Mouse (Mus musculus) MEL (cell line): Measurements from ENCODE around the gene Ppp4r3a. TPM values are rescaled to one million over a fixed set of nuclear protein-coding genes. Genes with fewer than 3 reads are reported as not detected.

Experiments
- DNase-seq: peaks from one replicate; pipeline ENCODE4 v3.0.0; 2011; ENCODE audit warnings: low read depth, low spot score
- H3K27ac ChIP-seq: 2 replicates; pipeline ENCODE4 v1.5.1; 2012; ENCODE audit warnings: low read depth, mild to moderate bottlenecking, control low read depth, low read length, moderate library complexity; ENCODE audit not compliant: control insufficient read depth
- H3K27me3 ChIP-seq, 2 experiments: fragments of 150-350 bp in 1 of 2; sonication (generic) in 1 of 2; 2 replicates each; pipeline ENCODE4 v1.6.1; 2012; ENCODE audit warnings: low read length in 2 of 2, mild to moderate bottlenecking in 2 of 2, improper control_type of control experiment in 1 of 2, moderate library complexity in 1 of 2; ENCODE audit not compliant: insufficient read depth in 2 of 2, control insufficient read depth in 1 of 2
- H3K36me3 ChIP-seq, 2 experiments: 2 replicates each; pipeline ENCODE4 v1.6.1; 2012 to 2014; ENCODE audit warnings: low read length in 2 of 2, improper control_type of control experiment in 1 of 2, inconsistent platforms in 1 of 2, mild to moderate bottlenecking in 1 of 2; ENCODE audit not compliant: insufficient read depth in 2 of 2, control insufficient read depth in 1 of 2
- H3K4me1 ChIP-seq, 2 experiments: fragments of 150-350 bp in 1 of 2; sonication (generic) in 1 of 2; 2 replicates each; pipeline ENCODE4 v1.6.1; 2012; ENCODE audit warnings: low read length in 2 of 2, improper control_type of control experiment in 1 of 2, mild to moderate bottlenecking in 1 of 2; ENCODE audit not compliant: insufficient read depth in 2 of 2, control insufficient read depth in 1 of 2
- H3K4me3 ChIP-seq, 2 experiments: fragments of 150-350 bp in 1 of 2; sonication (generic) in 1 of 2; 2 replicates each; pipeline ENCODE4 v1.5.1; 2012; ENCODE audit warnings: low read depth in 2 of 2, low read length in 2 of 2, mild to moderate bottlenecking in 2 of 2, moderate library complexity in 2 of 2, control low read depth in 1 of 2, improper control_type of control experiment in 1 of 2; ENCODE audit not compliant: control insufficient read depth in 1 of 2, insufficient read depth in 1 of 2
- H3K79me2 ChIP-seq: 2 replicates; pipeline ENCODE4 v1.6.1; 2012; ENCODE audit warnings: mild to moderate bottlenecking, low read length, moderate library complexity; ENCODE audit not compliant: control insufficient read depth, poor library complexity, insufficient read depth
- H3K9ac ChIP-seq: 2 replicates; pipeline ENCODE4 v1.6.1; 2012; ENCODE audit warnings: low read depth, mild to moderate bottlenecking, control low read depth, low read length, moderate library complexity; ENCODE audit not compliant: control insufficient read depth, poor library complexity, severe bottlenecking
- H3K9me3 ChIP-seq: fragments of 150-350 bp; sonication (generic); replicated peaks from 2 replicates; pipeline ENCODE4 v1.6.1; 2012; ENCODE audit warnings: mild to moderate bottlenecking, low read length, improper control_type of control experiment, moderate library complexity; ENCODE audit not compliant: insufficient read depth
- BHLHE40 ChIP-seq: IDR thresholded peaks from 2 replicates; pipeline ENCODE4 v1.6.1; 2012; ENCODE audit warnings: low read depth, mild to moderate bottlenecking, inconsistent platforms, low read length, improper control_type of control experiment, borderline replicate concordance
- CHD1 ChIP-seq: IDR thresholded peaks from 2 replicates; pipeline ENCODE4 v1.6.1; 2012; ENCODE audit warnings: low read depth, mild to moderate bottlenecking, inconsistent platforms, low read length, improper control_type of control experiment
- CTCF ChIP-seq, 3 experiments: IDR thresholded peaks in 2 of 3; conservative IDR thresholded peaks in 1 of 3; 2 replicates each; pipeline ENCODE4 v1.5.1; 2011 to 2012; ENCODE audit warnings: low read length in 3 of 3, low read depth in 2 of 3, mild to moderate bottlenecking in 2 of 3, improper control_type of control experiment in 1 of 3, inconsistent platforms in 1 of 3, mixed read lengths in 1 of 3, moderate library complexity in 1 of 3; ENCODE audit not compliant: control insufficient read depth in 1 of 3, insufficient read depth in 1 of 3, poor library complexity in 1 of 3, severe bottlenecking in 1 of 3
- E2F4 ChIP-seq: IDR thresholded peaks from 2 replicates; pipeline ENCODE4 v1.6.1; 2011; ENCODE audit warnings: low read depth, low read length, improper control_type of control experiment, borderline replicate concordance
- ELF1 ChIP-seq: IDR thresholded peaks from 2 replicates; pipeline ENCODE4 v1.6.1; 2014; ENCODE audit warnings: low read depth, mild to moderate bottlenecking, inconsistent platforms, low read length, improper control_type of control experiment, moderate library complexity
- EP300 ChIP-seq, 2 experiments: IDR thresholded peaks; 2 replicates each; pipeline ENCODE4 v1.6.1; 2011; ENCODE audit warnings: improper control_type of control experiment in 2 of 2, low read length in 2 of 2, low read depth in 1 of 2, mild to moderate bottlenecking in 1 of 2
- ETS1 ChIP-seq: IDR thresholded peaks from 2 replicates; pipeline ENCODE4 v1.6.1; 2012; ENCODE audit warnings: low read depth, mild to moderate bottlenecking, inconsistent platforms, low read length, improper control_type of control experiment, moderate library complexity
- GATA1 ChIP-seq: IDR thresholded peaks from 2 replicates; pipeline ENCODE4 v1.6.1; 2011; ENCODE audit warnings: low read depth, low read length, improper control_type of control experiment
- HCFC1 ChIP-seq: IDR thresholded peaks from 2 replicates; pipeline ENCODE4 v1.6.1; 2012; ENCODE audit warnings: low read depth, mild to moderate bottlenecking, inconsistent platforms, low read length, improper control_type of control experiment, moderate library complexity
- JUND ChIP-seq: IDR thresholded peaks from 2 replicates; pipeline ENCODE4 v1.6.1; 2011; ENCODE audit warnings: low read depth, mild to moderate bottlenecking, improper control_type of control experiment, low read length
- MAFK ChIP-seq: IDR thresholded peaks from 2 replicates; pipeline ENCODE4 v1.6.1; 2011; ENCODE audit warnings: low read depth, mild to moderate bottlenecking, low read length, improper control_type of control experiment, borderline replicate concordance
- MAX ChIP-seq: IDR thresholded peaks from 2 replicates; pipeline ENCODE4 v1.6.1; 2011; ENCODE audit warnings: low read length, improper control_type of control experiment
- MAZ ChIP-seq: IDR thresholded peaks from 2 replicates; pipeline ENCODE4 v1.6.1; 2012; ENCODE audit warnings: low read depth, mild to moderate bottlenecking, inconsistent platforms, low read length, improper control_type of control experiment
- MXI1 ChIP-seq: IDR thresholded peaks from 2 replicates; pipeline ENCODE4 v1.6.1; 2011; ENCODE audit warnings: mild to moderate bottlenecking, low read depth, low read length, improper control_type of control experiment
- MYC ChIP-seq: IDR thresholded peaks from 2 replicates; pipeline ENCODE4 v1.6.1; 2011; ENCODE audit warnings: low read depth, mild to moderate bottlenecking, low read length, improper control_type of control experiment, moderate library complexity
- NELFE ChIP-seq: IDR thresholded peaks from 2 replicates; pipeline ENCODE4 v1.6.1; 2011; ENCODE audit warnings: low read depth, low read length, improper control_type of control experiment
- NRF1 ChIP-seq: IDR thresholded peaks from 2 replicates; pipeline ENCODE4 v1.6.1; 2014; ENCODE audit warnings: low read depth, mild to moderate bottlenecking, inconsistent platforms, low read length, improper control_type of control experiment, moderate library complexity; ENCODE audit not compliant: poor library complexity, insufficient read depth, severe bottlenecking
- POLR2A ChIP-seq, 2 experiments: IDR thresholded peaks; 2 replicates each; pipeline ENCODE4 v1.6.1; 2011 to 2012; ENCODE audit warnings: low read length in 2 of 2, mild to moderate bottlenecking in 2 of 2, control low read depth in 1 of 2, improper control_type of control experiment in 1 of 2, low read depth in 1 of 2, moderate library complexity in 1 of 2; ENCODE audit not compliant: control insufficient read depth in 1 of 2, insufficient read depth in 1 of 2, poor library complexity in 1 of 2
- POLR2AphosphoS2 ChIP-seq: IDR thresholded peaks from 2 replicates; pipeline ENCODE4 v1.6.1; 2011; ENCODE audit warnings: low read length, improper control_type of control experiment
- RAD21 ChIP-seq: IDR thresholded peaks from 2 replicates; pipeline ENCODE4 v1.6.1; 2011; ENCODE audit warnings: mild to moderate bottlenecking, low read depth, low read length, improper control_type of control experiment
- RCOR1 ChIP-seq: IDR thresholded peaks from 2 replicates; pipeline ENCODE4 v1.6.1; 2012; ENCODE audit warnings: low read depth, mild to moderate bottlenecking, inconsistent platforms, low read length, improper control_type of control experiment
- SIN3A ChIP-seq: IDR thresholded peaks from 2 replicates; pipeline ENCODE4 v1.6.1; 2012; ENCODE audit warnings: low read length, improper control_type of control experiment, inconsistent platforms
- SMC3 ChIP-seq: IDR thresholded peaks from 2 replicates; pipeline ENCODE4 v1.6.1; 2011; ENCODE audit warnings: low read depth, low read length, improper control_type of control experiment
- TCF12 ChIP-seq: IDR thresholded peaks from 2 replicates; pipeline ENCODE4 v1.6.1; 2014; ENCODE audit warnings: low read depth, mild to moderate bottlenecking, inconsistent platforms, low read length, improper control_type of control experiment, moderate library complexity
- UBTF ChIP-seq: IDR thresholded peaks from 2 replicates; pipeline ENCODE4 v1.6.1; 2012; ENCODE audit warnings: low read depth, mild to moderate bottlenecking, inconsistent platforms, low read length, improper control_type of control experiment, moderate library complexity, borderline replicate concordance; ENCODE audit not compliant: insufficient read depth
- USF1 ChIP-seq: IDR thresholded peaks from 2 replicates; pipeline ENCODE4 v1.6.1; 2014; ENCODE audit warnings: low read depth, mild to moderate bottlenecking, inconsistent platforms, low read length, improper control_type of control experiment, moderate library complexity
- ZC3H11A ChIP-seq: IDR thresholded peaks from 2 replicates; pipeline ENCODE4 v1.6.1; 2012; ENCODE audit warnings: low read depth, mild to moderate bottlenecking, inconsistent platforms, low read length, improper control_type of control experiment
- ZMIZ1 ChIP-seq: IDR thresholded peaks from 2 replicates; pipeline ENCODE4 v1.6.1; 2012; ENCODE audit warnings: low read depth, mild to moderate bottlenecking, inconsistent platforms, low read length, improper control_type of control experiment, moderate library complexity
- ZNF384 ChIP-seq: IDR thresholded peaks from 2 replicates; pipeline ENCODE4 v1.6.1; 2012; ENCODE audit warnings: low read depth, mild to moderate bottlenecking, inconsistent platforms, low read length, improper control_type of control experiment
- polyA plus RNA-seq, 2 experiments: library from polyadenylated mRNA; stranded (reverse) in 1 of 2; unstranded in 1 of 2; fragments of >175 nt in 1 of 2; fragments of >200 nt in 1 of 2; gene quantifications; 2 replicates each; pipeline versions ENCODE4 v1.2.1 to v1.2.4; 2012; ENCODE audit warnings: low replicate concordance in 2 of 2, low read depth in 1 of 2; ENCODE audit not compliant: insufficient read length in 2 of 2, insufficient read depth in 1 of 2, missing spikeins in 1 of 2
- total RNA-seq: library from RNA; depleted of rRNA; stranded (reverse); fragments of 300-350 nt; gene quantifications from 2 replicates; pipeline ENCODE4 v1.2.3, GENCODE M21; 2012

The Ppp4r3a gene
- total and polyA plus RNA-seq, 3 experiments: 48.5 to 701 (median 61.2) TPM

DNA sequence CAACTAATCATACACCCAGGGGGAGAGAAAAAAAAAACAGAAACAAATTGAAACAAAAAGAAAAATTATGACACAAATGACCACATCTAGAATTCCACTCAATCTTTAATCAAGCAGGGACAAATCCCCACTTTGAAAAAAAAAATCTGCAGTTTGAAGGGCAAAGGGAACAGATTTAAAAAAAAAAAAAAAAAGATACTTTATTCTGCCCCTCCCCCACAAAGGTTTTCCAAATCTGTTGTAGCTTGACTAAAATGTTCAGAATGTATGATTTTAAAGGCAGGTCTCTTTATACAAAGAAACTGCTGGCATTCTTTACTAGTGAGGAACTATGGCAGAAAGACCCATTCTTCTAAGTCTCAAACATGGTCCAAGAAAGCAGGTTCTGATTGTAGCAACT lies 43.5 kb downstream of the Ppp4r3a start:
- TF ChIP-seq ETS1: no peak
- TF ChIP-seq ZNF384: peak; percentile 65
- no peaks in the 10 kb centered on the region for H3K79me2 ChIP-seq
- DNase-seq: no peak
- no peak overlapping the region for H3K4me3 ChIP-seq
- no peaks in the 10 kb centered on the region for H3K4me1 ChIP-seq
- no peak overlapping the region for H3K27ac ChIP-seq
- H3K9me3 ChIP-seq: no peaks in the 10 kb centered on the region
- H3K9ac ChIP-seq: no peak overlapping the region
- H3K36me3 ChIP-seq: peaks cover 0 to 37% of the 10 kb centered on the region in 2 experiments; a peak in 2 of 4 replicates
- H3K27me3 ChIP-seq: no peaks in the 10 kb centered on the region

DNA sequence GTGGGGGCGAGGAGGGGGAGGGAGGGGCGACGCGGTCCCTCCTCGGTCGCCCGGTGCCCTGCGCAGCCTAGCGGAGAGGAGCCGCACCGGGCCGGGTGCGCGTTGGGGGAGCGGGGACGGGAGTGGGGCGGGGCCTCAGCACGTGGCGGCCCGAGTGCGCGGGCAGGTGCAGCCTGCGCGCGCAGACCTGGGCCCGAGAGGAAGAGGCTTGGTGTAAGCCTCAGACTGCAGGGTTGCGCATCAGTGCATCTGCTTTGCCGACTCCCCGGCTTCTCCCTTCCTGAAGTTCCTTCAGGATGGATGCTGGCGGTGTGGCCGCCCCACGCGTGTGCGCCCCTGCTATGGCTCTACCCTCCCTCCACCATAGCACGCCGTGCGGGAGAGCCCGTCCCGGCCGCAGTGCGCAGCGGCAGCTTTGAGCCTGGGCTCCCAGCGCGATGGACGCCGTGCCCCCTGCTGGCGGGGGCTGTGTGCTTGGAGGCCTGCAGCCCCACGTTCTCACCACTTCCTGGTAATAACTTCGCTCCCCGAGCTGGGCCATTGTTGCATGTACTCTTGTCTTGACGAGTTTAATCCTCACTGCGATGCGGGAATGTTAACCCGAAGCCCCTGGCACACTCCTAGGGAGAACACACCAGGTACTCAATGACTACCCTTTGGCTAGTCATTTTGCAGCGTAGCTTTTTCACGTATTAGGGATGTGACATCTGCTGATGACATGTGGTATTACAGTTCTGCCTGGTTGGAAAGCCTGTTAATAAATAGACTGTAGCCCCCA lies 54.4 kb downstream of the Ppp4r3a start, which contains the start of gene Ccdc88c:
Ccdc88c (minus strand) TSS at position 103 of the 778 bp plus-strand sequence.
- H3K27me3 ChIP-seq: no peaks in the 10 kb centered on the region
- peaks cover 0 to 25% of the 10 kb centered on the region in 2 experiments; a peak in 2 of 4 replicates for H3K36me3 ChIP-seq
- peaks cover 11 to 33% of the 10 kb centered on the region in 2 experiments; a peak in 3 of 4 replicates for H3K4me1 ChIP-seq
- TF ChIP-seq CTCF (IDR thresholded peaks at IDR 0.05 in 2 of 3, conservative IDR thresholded peaks at IDR 0.05 in 1 of 3; ENCODE audit: control insufficient read depth in 1 of 3, insufficient read depth in 1 of 3, low read depth in 2 of 3, low read length in 3 of 3, poor library complexity in 1 of 3, severe bottlenecking in 1 of 3): peak; percentile 74 to 75 (median 74)
- TF ChIP-seq UBTF: 0 out of 2 replicates have a peak, but pooled peaks have one; percentile 30
- TF ChIP-seq CHD1: no peak
- peak; percentile 64 for TF ChIP-seq USF1
- TF ChIP-seq POLR2A (IDR thresholded peaks at IDR 0.05; ENCODE audit: control insufficient read depth in 1 of 2, insufficient read depth in 1 of 2, low read depth in 1 of 2, low read length in 2 of 2, poor library complexity in 1 of 2): peak; percentile 83 to 85
- peak; percentile 74 for TF ChIP-seq MYC
- TF ChIP-seq GATA1: no peak
- TF ChIP-seq E2F4: no peak
- peak; percentile 83 for TF ChIP-seq SMC3
- peak; percentile 82; the same call in 1 of the 2 replicates for TF ChIP-seq MXI1
- TF ChIP-seq MAZ: peak; percentile 92; the same call in 1 of the 2 replicates
- TF ChIP-seq ZC3H11A: peak; percentile 79
- TF ChIP-seq BHLHE40: peak; percentile 57; the same call in 1 of the 2 replicates
- TF ChIP-seq NELFE: peak; percentile 46
- peak; percentile 19; the same call in 1 of the 2 replicates for TF ChIP-seq ETS1
- peak; percentile 85 for TF ChIP-seq MAX
- TF ChIP-seq NRF1: peak; percentile 70
- peak; percentile 31; the same call in 1 of the 2 replicates for TF ChIP-seq HCFC1
- TF ChIP-seq MAFK: no peak
- no peak for TF ChIP-seq POLR2AphosphoS2
- TF ChIP-seq SIN3A: peak; percentile 64
- TF ChIP-seq ZMIZ1: 0 out of 2 replicates have a peak, but pooled peaks have one; percentile 48
- no peak for TF ChIP-seq EP300 (IDR thresholded peaks at IDR 0.05; ENCODE audit: low read depth in 1 of 2, low read length in 2 of 2)
- TF ChIP-seq RCOR1: no peak
- TF ChIP-seq ELF1: 0 out of 2 replicates have a peak, but pooled peaks have one; percentile 26
- no peak for TF ChIP-seq JUND
- TF ChIP-seq TCF12: 0 out of 2 replicates have a peak, but pooled peaks have one; percentile 9
- peak; percentile 78 for TF ChIP-seq RAD21
- TF ChIP-seq, all 39 proteins: peak for 20
- Histone ChIP-seq H3K79me2 (peaks cover 22% of the 10 kb centered on the region), H3K9ac (peak within 1 kb of the TSS; percentile 97), H3K9me3 (no peaks in the 10 kb centered on the region), H3K27ac (peak within 1 kb of the TSS; percentile 83), H3K4me3 (peak within 1 kb of the TSS; percentile 76 to 97)
- peak; percentile 93 for DNase-seq
